Mouse (Mus musculus) adrenal gland (tissue): ENCODE measurements around the gene Rcor1.

Experiments
- intact Hi-C: fragments of 180-260 bp; cut with DNase I; formaldehyde crosslinking; loops from one replicate; pipeline ENCODE4 v1.15.1; 2025

Gene Rcor1

DNA sequence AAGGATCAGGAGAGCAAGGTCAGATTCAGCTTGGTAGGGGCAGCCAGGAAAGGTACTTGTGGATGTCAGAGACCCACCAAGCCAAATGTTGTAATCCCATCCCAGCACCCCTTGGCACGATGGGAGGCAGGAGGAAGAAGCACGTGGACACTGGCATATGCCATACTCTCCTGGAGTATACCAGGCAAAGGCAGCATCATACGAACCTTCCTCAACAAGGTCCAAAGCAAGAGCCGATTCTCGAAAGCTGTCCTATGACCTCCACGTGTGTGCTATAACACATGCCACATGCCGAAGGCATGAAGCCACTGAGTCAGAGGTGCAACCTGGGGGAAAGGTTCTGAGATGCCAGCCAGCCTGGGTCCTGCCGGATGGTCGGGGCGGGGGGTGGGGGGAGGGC is 121.7 kb downstream of the Rcor1 start:
- intact Hi-C loops: no loop called here

DNA sequence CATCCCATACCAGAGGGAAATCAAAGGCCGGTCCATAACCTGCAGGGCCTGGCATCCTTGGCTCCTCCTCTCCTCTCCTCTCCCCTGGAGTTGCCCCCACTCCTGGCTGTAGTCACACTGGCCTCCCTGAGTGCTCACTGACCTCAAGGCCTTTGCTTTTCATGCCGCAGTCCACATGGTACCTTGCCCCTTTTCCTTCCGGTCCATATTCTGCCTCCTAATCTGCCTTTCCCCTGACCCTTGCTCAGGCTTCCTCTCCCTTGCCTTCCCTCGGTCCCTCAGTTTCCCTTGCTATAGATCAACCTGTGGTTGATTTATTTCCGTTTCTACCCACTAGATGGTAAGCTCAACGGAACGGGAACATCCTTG is 122.8 kb downstream of the Rcor1 start:
- intact Hi-C loops: no loop called here

DNA sequence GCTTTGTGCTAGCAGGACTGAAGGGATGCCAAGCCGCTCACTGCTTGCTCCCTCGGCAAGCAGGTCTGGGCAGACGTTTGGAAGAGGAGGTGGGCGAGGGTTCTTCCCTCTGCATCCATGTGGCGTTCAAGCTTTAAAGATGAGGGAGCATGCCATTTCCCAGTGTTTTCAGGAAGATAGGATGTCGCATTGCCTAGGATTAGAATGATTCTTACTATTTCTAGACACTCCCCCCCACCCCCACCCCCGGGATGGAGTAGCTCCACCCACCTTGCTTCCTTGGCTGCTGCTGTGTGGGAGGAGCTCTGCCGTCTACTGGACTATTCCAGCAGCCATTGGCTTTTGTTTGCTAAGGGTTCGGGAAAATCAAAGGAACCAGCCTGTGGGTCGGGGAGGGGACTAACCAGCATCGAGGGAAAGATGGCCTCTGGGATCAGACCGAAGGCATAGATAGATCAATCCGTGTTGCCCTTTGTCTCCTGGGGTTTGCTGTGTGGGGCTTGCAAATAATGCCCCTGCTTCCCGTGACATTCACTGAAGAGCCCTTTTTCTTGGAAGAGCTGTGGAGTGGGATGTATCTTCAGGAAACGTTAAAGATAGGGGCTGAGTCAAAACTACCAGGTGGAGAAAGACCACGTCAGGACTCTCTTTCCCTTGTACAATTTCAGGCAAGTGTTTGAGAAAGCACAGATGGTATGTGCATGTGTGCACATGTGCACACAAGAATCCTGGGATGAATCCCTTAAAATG is 123.3 kb downstream of the Rcor1 start:
- intact Hi-C loops: no loop called here

DNA sequence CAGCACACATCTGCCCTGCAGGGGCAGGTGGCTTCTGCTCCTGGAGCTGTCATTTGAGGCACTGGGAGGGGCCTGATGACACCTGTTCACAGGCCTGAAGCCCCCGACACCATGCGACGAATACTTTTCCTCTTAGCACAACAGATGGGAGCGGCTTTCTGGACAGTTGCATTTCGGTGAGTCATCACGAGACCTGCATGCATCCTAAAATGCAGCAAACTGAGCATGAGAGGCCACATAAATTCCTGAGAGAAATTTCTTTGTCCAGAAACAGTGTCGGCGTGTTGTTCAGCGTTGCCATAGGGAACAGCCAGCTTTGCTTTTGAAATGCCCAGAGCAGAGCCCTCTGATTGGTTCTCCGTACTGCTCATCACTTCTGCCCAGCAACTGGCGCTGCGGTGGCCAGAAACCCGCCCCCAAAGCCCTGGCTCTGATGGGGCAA is 125.2 kb downstream of the Rcor1 start:
- intact Hi-C loops: no loop called here

DNA sequence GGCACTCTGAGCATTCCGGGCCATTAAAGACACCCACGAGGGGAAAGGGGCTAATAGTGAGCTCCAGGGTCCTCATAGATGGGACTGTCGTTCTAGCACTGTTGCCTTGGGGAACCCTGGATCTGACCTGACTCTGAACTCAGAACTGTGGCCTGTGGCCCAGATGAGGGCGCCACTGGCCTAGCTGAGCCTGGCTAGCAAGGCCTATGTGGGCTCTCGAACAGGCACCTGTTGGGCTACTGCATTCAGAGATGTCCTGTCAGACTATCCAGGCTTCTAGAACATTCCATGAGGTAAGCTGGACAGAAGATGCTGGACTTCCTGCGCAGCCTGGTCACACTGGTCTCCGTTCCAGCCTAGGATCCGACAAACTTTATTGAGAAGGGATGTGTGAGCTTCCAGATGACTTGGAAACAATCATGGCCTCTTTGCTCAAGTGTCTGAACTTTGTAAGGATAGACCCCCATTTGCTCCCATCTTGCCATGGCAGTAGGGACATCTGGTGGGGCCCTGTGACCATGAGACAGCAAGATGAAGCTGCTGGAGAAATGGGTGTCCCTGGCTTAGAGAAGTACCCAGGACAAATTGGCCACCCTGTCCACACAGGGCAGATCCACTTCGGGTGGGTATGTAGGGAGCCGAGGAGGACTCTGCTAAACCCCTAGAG is 126.1 kb downstream of the Rcor1 start:
- intact Hi-C loops: no loop called here
